Mouse (Mus musculus) kidney, embryonic 16.5 days (tissue): ENCODE data around the gene Srpx2. TPM values are rescaled to one million over a fixed set of nuclear protein-coding genes. Genes with fewer than 3 reads are reported as not detected.

Experiments
- ATAC-seq: fragments of 200-750 bp; cut with Nextera tagmentation; 2 replicates; pipeline ENCODE4 v1.8.0; 2017; ENCODE audit warnings: moderate TSS enrichment; ENCODE audit not compliant: low FRiP score, low TSS enrichment
- H3K27ac ChIP-seq: fragments of 300-500 bp; sonication (generic); 2 replicates; pipeline ENCODE4 v1.5.1; 2014; ENCODE audit warnings: low read length
- H3K27me3 ChIP-seq: fragments of 300-500 bp; sonication (generic); 2 replicates; pipeline ENCODE4 v1.6.1; 2014; ENCODE audit warnings: low read length, control low read depth, mixed read lengths; ENCODE audit not compliant: insufficient read depth
- H3K36me3 ChIP-seq: fragments of 300-500 bp; sonication (generic); 2 replicates; pipeline ENCODE4 v1.6.1; 2014; ENCODE audit warnings: low read length, control low read depth, mixed read lengths; ENCODE audit not compliant: insufficient read depth
- H3K4me1 ChIP-seq: fragments of 300-500 bp; sonication (generic); 2 replicates; pipeline ENCODE4 v1.6.1; 2014; ENCODE audit warnings: low read length, control low read depth, mixed read lengths; ENCODE audit not compliant: insufficient read depth
- H3K4me2 ChIP-seq: fragments of 300-500 bp; sonication (generic); replicated peaks from 2 replicates; pipeline ENCODE4 v1.6.1; 2014; ENCODE audit warnings: low read depth, low read length
- H3K4me3 ChIP-seq: fragments of 300-500 bp; sonication (generic); 2 replicates; pipeline ENCODE4 v1.5.1; 2014; ENCODE audit warnings: mild to moderate bottlenecking, low read length
- H3K9ac ChIP-seq: fragments of 300-500 bp; sonication (generic); replicated peaks from 2 replicates; pipeline ENCODE4 v1.6.1; 2014; ENCODE audit warnings: low read length
- H3K9me3 ChIP-seq: fragments of 300-500 bp; sonication (generic); 2 replicates; pipeline ENCODE4 v1.6.1; 2016; ENCODE audit warnings: low read length, control low read depth
- WGBS: fragments of 180-500 bp; shearing (Covaris S2); extraction: QIAGEN DNeasy Blood & Tissue Kit; methylation state at CpG from one replicate; pipeline ENCODE4 v1.1.7; 2014; 5-methylcytosine and 5-hydroxymethylcytosine counted together
- polyA plus RNA-seq: library from polyadenylated mRNA; unstranded; fragments of >200 nt; fragmentation: Nextera tagmentation; extraction: Ambion mirVana; gene quantifications from 2 replicates; pipeline ENCODE4 v1.2.1, GENCODE M21; 2015

The Srpx2 gene
- polyA plus RNA-seq, 1 experiment from 2014 or later, result 6.3 TPM

GRCm38 (mm10) chrX:133931302-133932013 lies 23.2 kb downstream of the Srpx2 start:
- peaks cover 6% of the 10 kb centered on the region; the same call in 1 of the 2 replicates for H3K27me3 ChIP-seq
- 59% methylated on average over 12 of the region's 12 CpGs for WGBS
- no peaks in the 10 kb centered on the region for H3K9me3 ChIP-seq
- no peak overlapping the region for H3K4me2 ChIP-seq
- no peak overlapping the region for H3K9ac ChIP-seq
- H3K4me3 ChIP-seq, result no peak overlapping the region
- no peaks in the 10 kb centered on the region for H3K4me1 ChIP-seq
- H3K36me3 ChIP-seq, result no peaks in the 10 kb centered on the region
- 0 out of 2 replicates have a peak, but pooled peaks have one; percentile 51 for ATAC-seq
- no peak overlapping the region for H3K27ac ChIP-seq

- Histone ChIP-seq H3K27ac (no peak overlapping the region), H3K4me2 (no peak overlapping the region), H3K9ac (no peak overlapping the region), H3K27me3 (no peaks in the 10 kb centered on the region; the same call in 1 of the 2 replicates), H3K4me1 (no peaks in the 10 kb centered on the region), H3K36me3 (no peaks in the 10 kb centered on the region), H3K9me3 (no peaks in the 10 kb centered on the region), H3K4me3 (no peak overlapping the region)
- 86% methylated on average over 4 of the region's 4 CpGs for WGBS
- no peak for ATAC-seq
Observed at GRCm38 (mm10) chrX:133936605-133937225, 28.5 kb downstream of the Srpx2 start.

- ATAC-seq, result no peak
- 57% methylated on average over 1 of the region's 1 CpGs for WGBS
- no peak overlapping the region for H3K4me3 ChIP-seq
- H3K36me3 ChIP-seq, result no peaks in the 10 kb centered on the region
- H3K27me3 ChIP-seq, result peaks cover 3% of the 10 kb centered on the region; the same call in 1 of the 2 replicates
- H3K9ac ChIP-seq, result no peak overlapping the region
- H3K27ac ChIP-seq, result no peak overlapping the region
- no peak overlapping the region for H3K4me2 ChIP-seq
- H3K4me1 ChIP-seq, result no peaks in the 10 kb centered on the region
- no peaks in the 10 kb centered on the region for H3K9me3 ChIP-seq
Observed at GRCm38 (mm10) chrX:133939561-133939960, 31.3 kb downstream of the Srpx2 start.

DNA sequence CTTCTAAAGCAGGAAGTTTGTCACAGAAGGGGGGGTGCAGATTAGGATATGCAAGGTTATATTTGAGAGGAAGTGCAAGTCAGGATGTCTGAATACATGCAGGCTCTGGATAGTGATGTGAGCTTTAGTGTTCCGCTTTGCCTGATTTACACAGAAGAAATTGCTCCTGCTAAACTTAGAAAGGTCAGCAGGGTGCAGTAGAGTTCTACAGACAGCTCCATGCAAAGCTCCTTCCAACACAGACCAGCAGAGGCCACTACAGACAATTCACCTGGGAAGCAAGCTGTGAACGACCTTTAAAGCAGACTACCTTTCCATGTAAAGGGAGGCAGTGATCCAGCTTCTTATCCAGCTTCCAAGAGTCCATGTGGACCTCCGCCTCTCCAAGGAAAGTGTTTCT lies 39.2 kb downstream of the Srpx2 start:
- Histone ChIP-seq H3K4me2 (no peak overlapping the region), H3K27ac (no peak overlapping the region), H3K36me3 (no peaks in the 10 kb centered on the region), H3K4me1 (no peaks in the 10 kb centered on the region), H3K4me3 (no peak overlapping the region), H3K9ac (no peak overlapping the region), H3K27me3 (peaks cover 7% of the 10 kb centered on the region; the same call in 1 of the 2 replicates), H3K9me3 (no peaks in the 10 kb centered on the region)
- WGBS, result 42% methylated on average over 3 of the region's 3 CpGs
- ATAC-seq, result peak; percentile 81; the same call in 1 of the 2 replicates

DNA sequence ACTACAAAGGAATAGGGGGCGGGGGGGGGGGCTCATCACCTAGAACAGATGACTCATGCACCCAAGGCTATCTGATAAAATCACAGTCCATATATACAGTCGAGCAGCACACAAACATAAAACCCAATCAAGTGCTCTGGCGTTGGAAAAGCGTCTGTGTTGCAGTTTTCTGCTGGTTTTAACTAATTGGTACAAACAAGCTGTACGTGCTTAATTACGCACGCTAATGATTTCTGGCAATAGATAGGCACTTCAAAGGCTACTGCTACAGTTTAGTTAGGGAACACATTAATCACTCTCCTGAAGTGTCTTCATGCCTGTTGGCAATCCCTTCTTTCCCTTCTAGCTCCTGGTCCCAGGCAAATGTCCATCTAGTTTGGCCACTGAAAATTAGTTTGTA lies 46.4 kb downstream of the Srpx2 start:
- Histone ChIP-seq H3K27me3 (peaks cover 15% of the 10 kb centered on the region; the same call in 1 of the 2 replicates), H3K36me3 (no peaks in the 10 kb centered on the region), H3K4me2 (no peak overlapping the region), H3K4me3 (no peak overlapping the region), H3K27ac (no peak overlapping the region), H3K9me3 (no peaks in the 10 kb centered on the region), H3K4me1 (no peaks in the 10 kb centered on the region), H3K9ac (no peak overlapping the region)
- no peak for ATAC-seq
- 67% methylated on average over 7 of the region's 7 CpGs for WGBS

GRCm38 (mm10) chrX:133960617-133961016 lies 52.4 kb downstream of the Srpx2 start:
- 77% methylated on average over 2 of the region's 2 CpGs for WGBS
- Histone ChIP-seq H3K4me1 (no peaks in the 10 kb centered on the region), H3K27me3 (peaks cover 5% of the 10 kb centered on the region; the same call in 1 of the 2 replicates), H3K4me2 (no peak overlapping the region), H3K9me3 (no peaks in the 10 kb centered on the region), H3K4me3 (no peak overlapping the region), H3K27ac (no peak overlapping the region), H3K9ac (no peak overlapping the region), H3K36me3 (no peaks in the 10 kb centered on the region)
- no peak for ATAC-seq

- 67% methylated on average over 2 of the region's 2 CpGs for WGBS
- no peak for ATAC-seq
- H3K4me1 ChIP-seq, result no peaks in the 10 kb centered on the region
Observed at GRCm38 (mm10) chrX:133964615-133965014, 56.4 kb downstream of the Srpx2 start.

DNA sequence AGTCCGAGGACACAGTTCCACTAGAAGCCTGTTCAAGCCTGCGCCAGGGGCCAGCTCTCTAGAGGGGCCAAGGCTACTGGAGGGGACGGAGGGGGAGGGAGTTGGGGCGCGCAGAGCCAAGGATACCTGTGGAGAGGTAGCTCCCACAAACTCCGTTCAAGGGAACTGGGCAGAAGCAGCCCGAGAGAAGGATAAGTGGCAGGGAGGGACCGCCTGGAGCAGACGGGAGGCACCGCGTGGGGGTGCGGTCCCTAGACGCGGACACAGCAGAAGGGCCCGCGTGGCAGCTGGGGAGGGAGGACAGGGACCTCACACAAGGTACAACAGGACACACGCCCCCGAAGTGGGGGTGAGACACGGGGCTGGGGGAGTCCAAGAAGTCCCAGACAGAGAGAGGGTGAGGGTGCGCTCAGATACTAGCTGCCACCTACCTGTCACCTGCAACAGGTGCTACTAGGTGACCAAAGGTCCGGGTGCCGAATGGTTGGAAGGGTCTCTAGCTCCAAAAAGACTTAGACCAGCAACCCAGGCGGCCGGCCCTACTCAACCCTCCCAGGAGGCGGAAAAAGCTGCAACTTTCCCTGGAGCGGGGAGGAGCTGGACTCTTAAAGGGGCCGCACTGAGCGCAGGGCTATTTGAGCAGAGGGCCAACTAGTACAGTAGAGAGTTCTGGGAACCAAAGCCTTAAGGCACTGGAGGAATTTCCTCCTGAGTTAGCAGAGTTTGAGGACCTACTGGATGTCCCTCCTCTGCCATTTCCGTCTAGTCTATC lies 73.2 kb downstream of the Srpx2 start, which contains the start of gene Sytl4:
Gene Sytl4, minus strand, starts transcription at position 582 of the 772 bp plus-strand sequence.
- Histone ChIP-seq H3K4me2 (peak within 1 kb of the TSS; percentile 65), H3K36me3 (no peaks in the 10 kb centered on the region), H3K9ac (peak within 1 kb of the TSS; percentile 63), H3K4me3 (peak within 1 kb of the TSS; percentile 57), H3K27me3 (peaks cover 14% of the 10 kb centered on the region; the same call in 1 of the 2 replicates), H3K27ac (no peak within 1 kb of the TSS), H3K9me3 (no peaks in the 10 kb centered on the region), H3K4me1 (no peaks in the 10 kb centered on the region)
- 31% methylated on average over 28 of the region's 29 CpGs for WGBS
- ATAC-seq, result peak; percentile 94

More at GRCm38 (mm10) chrX:133964615-133965014, 56.4 kb downstream of the Srpx2 start:
- Histone ChIP-seq H3K27me3 (peaks cover 12% of the 10 kb centered on the region; the same call in 1 of the 2 replicates), H3K9ac (no peak overlapping the region), H3K4me2 (no peak overlapping the region), H3K27ac (no peak overlapping the region), H3K36me3 (no peaks in the 10 kb centered on the region), H3K4me3 (no peak overlapping the region), H3K9me3 (no peaks in the 10 kb centered on the region)
